In the genomic region with DNA sequence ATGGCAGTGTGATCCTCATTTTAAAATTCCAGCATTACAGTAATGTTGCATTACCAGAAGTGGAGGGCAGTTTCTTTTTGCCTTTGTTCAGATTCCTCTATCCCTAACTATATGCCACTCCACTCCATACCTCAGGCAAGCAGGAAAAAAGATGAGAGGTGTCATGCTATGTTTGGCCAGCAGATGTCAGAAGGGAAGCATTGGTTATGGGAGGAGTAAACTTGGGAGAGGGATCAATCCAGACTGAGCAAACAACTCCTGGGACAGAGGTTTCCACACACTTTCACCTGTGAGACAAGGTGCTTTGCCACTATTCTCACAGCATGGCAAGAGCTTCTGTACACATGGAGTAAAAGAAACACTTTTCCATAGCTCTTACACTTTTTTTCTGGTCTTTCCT, we compare ENCODE assay signal across 17 mouse cellular contexts. TPM values are rescaled to one million over a fixed set of nuclear protein-coding genes. Genes with fewer than 3 reads are reported as not detected.
A peak's percentile ranks its signal among the peaks of the same experiment; 100 is the strongest.
DNase-seq lines count a peak whose midpoint lies in the region; ATAC-seq and TF ChIP-seq lines count a peak whose summit lies in the region.
"Had no signal": no experiment of that assay in that cellular context is flagged by ENCODE, and none has a peak within 500 bp of the region (broad histone marks: within the 10 kb centered on the region; RNA-seq: fewer than 3 reads in every experiment).

No protein-coding gene starts in this region.

- H3K4me1 ChIP-seq in intestine, embryonic 14.5 days (replicated peaks; ENCODE audit: control insufficient read depth, insufficient read depth, low read length) = no peaks in the 10 kb centered on the region
- H3K4me1 ChIP-seq in intestine, embryonic 16.5 days (ENCODE audit: control insufficient read depth, insufficient read depth, low read length) = no peaks in the 10 kb centered on the region
- no peaks in the 10 kb centered on the region for H3K4me1 ChIP-seq in midbrain, postnatal 0 days (ENCODE audit: insufficient read depth, low read length)
- no peaks in the 10 kb centered on the region for H3K4me1 ChIP-seq in midbrain, embryonic 16.5 days (ENCODE audit: control insufficient read depth, insufficient read depth, low read length)
- H3K4me1 ChIP-seq: heart, embryonic 15.5 days; lung, embryonic 15.5 days; midbrain, embryonic 12.5 days; neural tube, embryonic 12.5 days had no signal

- intact Hi-C loops in left cerebral cortex, postnatal 36 days (cut with DNase I) = no loop called here

- H3K36me3 ChIP-seq in intestine, embryonic 14.5 days (ENCODE audit: control insufficient read depth, insufficient read depth, low read length) = no peaks in the 10 kb centered on the region
- H3K36me3 ChIP-seq in intestine, embryonic 16.5 days (ENCODE audit: control insufficient read depth, insufficient read depth, low read length) = no peaks in the 10 kb centered on the region
- H3K36me3 ChIP-seq in midbrain, postnatal 0 days (ENCODE audit: insufficient read depth, low read length) = no peaks in the 10 kb centered on the region
- H3K36me3 ChIP-seq in midbrain, embryonic 16.5 days (ENCODE audit: control insufficient read depth, insufficient read depth, low read length) = no peaks in the 10 kb centered on the region
- H3K36me3 ChIP-seq: heart, embryonic 15.5 days; lung, embryonic 15.5 days; midbrain, embryonic 12.5 days; neural tube, embryonic 12.5 days had no signal

- no peak overlapping the region for H3K9ac ChIP-seq in intestine, embryonic 14.5 days (ENCODE audit: low read length)
- H3K9ac ChIP-seq in intestine, embryonic 16.5 days (ENCODE audit: low read depth, low read length) = no peak overlapping the region
- no peak overlapping the region for H3K9ac ChIP-seq in midbrain, postnatal 0 days (replicated peaks; ENCODE audit: low read length, poor library complexity, severe bottlenecking)
- no peak overlapping the region for H3K9ac ChIP-seq in midbrain, embryonic 16.5 days (ENCODE audit: low read depth, low read length)
- H3K9ac ChIP-seq: heart, embryonic 15.5 days; lung, embryonic 15.5 days; midbrain, embryonic 12.5 days; neural tube, embryonic 12.5 days had no signal

- no peak overlapping the region for H3K4me2 ChIP-seq in intestine, embryonic 14.5 days (ENCODE audit: low read length)
- H3K4me2 ChIP-seq in intestine, embryonic 16.5 days (ENCODE audit: low read depth, low read length) = no peak overlapping the region
- no peak overlapping the region for H3K4me2 ChIP-seq in midbrain, postnatal 0 days (ENCODE audit: low read depth, low read length, poor library complexity, severe bottlenecking)
- H3K4me2 ChIP-seq in midbrain, embryonic 16.5 days (ENCODE audit: low read length) = no peak overlapping the region
- H3K4me2 ChIP-seq: heart, embryonic 15.5 days; lung, embryonic 15.5 days; midbrain, embryonic 12.5 days; neural tube, embryonic 12.5 days had no signal

- DNase-seq in intestine, embryonic 14.5 days (ENCODE audit: low spot score) = peak; percentile 50
- no peak for DNase-seq in midbrain, postnatal 0 days (ENCODE audit: low spot score)
- peak; percentile 63 for DNase-seq in ZHBTc4 (ENCODE audit: low read depth, low spot score)
- peak; percentile 0 for DNase-seq in embryo, embryonic 11 days
- DNase-seq in left cerebral cortex, postnatal 36 days (ENCODE audit: low spot score in 2 of 2) = no peak
- DNase-seq in heart, adult 9 months (ENCODE audit: low spot score in 2 of 2) = no peak
- DNase-seq: gastrocnemius, postnatal 25 days; left cerebral cortex, postnatal 4 days had no signal

- 0 out of 2 replicates have a peak, but pooled peaks have one; percentile 8 for TF ChIP-seq CTCF in midbrain, postnatal 0 days (IDR thresholded peaks at IDR 0.05)

- no peak overlapping the region for H3K27ac ChIP-seq in intestine, embryonic 14.5 days (ENCODE audit: low read depth)
- no peak overlapping the region for H3K27ac ChIP-seq in intestine, embryonic 16.5 days (ENCODE audit: low read length)
- H3K27ac ChIP-seq in midbrain, postnatal 0 days (ENCODE audit: low read depth, low read length) = no peak overlapping the region
- no peak overlapping the region for H3K27ac ChIP-seq in midbrain, embryonic 16.5 days (ENCODE audit: low read length)
- H3K27ac ChIP-seq: heart, embryonic 15.5 days; lung, embryonic 15.5 days; midbrain, embryonic 12.5 days; neural tube, embryonic 12.5 days had no signal

- no peaks in the 10 kb centered on the region for H3K9me3 ChIP-seq in intestine, embryonic 14.5 days (ENCODE audit: control insufficient read depth, low read length)
- H3K9me3 ChIP-seq in intestine, embryonic 16.5 days (ENCODE audit: control insufficient read depth, low read length) = no peaks in the 10 kb centered on the region
- H3K9me3 ChIP-seq in midbrain, postnatal 0 days (ENCODE audit: low read length) = 0 out of 2 replicates have a peak, but pooled peaks cover 4% of the 10 kb centered on the region
- peaks cover 8% of the 10 kb centered on the region; the same call in 1 of the 2 replicates for H3K9me3 ChIP-seq in midbrain, embryonic 16.5 days (replicated peaks; ENCODE audit: control insufficient read depth, low read length, poor library complexity, severe bottlenecking)
- H3K9me3 ChIP-seq: heart, embryonic 15.5 days; lung, embryonic 15.5 days; neural tube, embryonic 12.5 days had no signal

- no peak overlapping the region for H3K4me3 ChIP-seq in intestine, embryonic 14.5 days (ENCODE audit: low read depth, low read length)
- no peak overlapping the region for H3K4me3 ChIP-seq in intestine, embryonic 16.5 days (ENCODE audit: low read length)
- H3K4me3 ChIP-seq in midbrain, postnatal 0 days (ENCODE audit: low read depth, low read length) = no peak overlapping the region
- H3K4me3 ChIP-seq in midbrain, embryonic 16.5 days (ENCODE audit: low read depth, low read length) = no peak overlapping the region
- H3K4me3 ChIP-seq: heart, embryonic 15.5 days; lung, embryonic 15.5 days; midbrain, embryonic 12.5 days; neural tube, embryonic 12.5 days had no signal

- ATAC-seq in intestine, embryonic 14.5 days (replicated peaks; ENCODE audit: low FRiP score, low TSS enrichment, low read depth) = no peak
- ATAC-seq in intestine, embryonic 16.5 days = no peak
- ATAC-seq in midbrain, postnatal 0 days (ENCODE audit: low FRiP score) = no peak
- ATAC-seq in midbrain, embryonic 16.5 days = no peak
- ATAC-seq: CD4-positive, CD25-positive, alpha-beta regulatory T cell, adult 4 months had no signal

- no peaks in the 10 kb centered on the region for H3K27me3 ChIP-seq in intestine, embryonic 14.5 days (replicated peaks; ENCODE audit: control insufficient read depth, insufficient read depth, low read length)
- H3K27me3 ChIP-seq in intestine, embryonic 16.5 days (replicated peaks; ENCODE audit: control insufficient read depth, insufficient read depth, low read length) = no peaks in the 10 kb centered on the region
- H3K27me3 ChIP-seq in midbrain, postnatal 0 days (ENCODE audit: insufficient read depth, low read length) = no peaks in the 10 kb centered on the region
- no peaks in the 10 kb centered on the region for H3K27me3 ChIP-seq in midbrain, embryonic 16.5 days (ENCODE audit: control insufficient read depth, insufficient read depth, low read depth, low read length)
- H3K27me3 ChIP-seq: heart, embryonic 15.5 days; lung, embryonic 15.5 days; midbrain, embryonic 12.5 days; neural tube, embryonic 12.5 days had no signal

RNA-seq across cellular contexts. Expression of gene Vmn2r10, which starts 26.3 kb away (rescaled TPM):
- polyA plus RNA-seq in intestine, embryonic 14.5 days (2014; fragmentation: Nextera tagmentation; extraction: Ambion mirVana) = not detected in 2 replicates
- not detected in 2 replicates for polyA plus RNA-seq in intestine, embryonic 16.5 days (2015; fragmentation: Nextera tagmentation; extraction: Ambion mirVana)
- total RNA-seq in midbrain, postnatal 0 days (2014; rRNA removed) = not detected in 2 replicates
- not detected in 2 replicates for polyA plus RNA-seq in midbrain, postnatal 0 days (2015; fragmentation: Nextera tagmentation; extraction: Ambion mirVana)
- not detected in 2 replicates for polyA plus RNA-seq in midbrain, embryonic 16.5 days (2015; fragmentation: Nextera tagmentation; extraction: Ambion mirVana)
- not detected for total RNA-seq in left cerebral cortex, postnatal 36 days (2021)
- total RNA-seq: gastrocnemius, postnatal 25 days; layer of hippocampus, adult 18-20 months; left cerebral cortex, postnatal 4 days had no signal
- polyA plus RNA-seq: CD4-positive, CD25-positive, alpha-beta regulatory T cell, adult 4 months; heart, embryonic 15.5 days; lung, embryonic 15.5 days; midbrain, embryonic 12.5 days; neural tube, embryonic 12.5 days; urinary bladder, adult 2 months had no signal

RNA-seq across cellular contexts. Expression of gene Vmn2r11, which starts 26.8 kb away (rescaled TPM):
- not detected in 2 replicates for polyA plus RNA-seq in intestine, embryonic 14.5 days (2014; fragmentation: Nextera tagmentation; extraction: Ambion mirVana)
- polyA plus RNA-seq in intestine, embryonic 16.5 days (2015; fragmentation: Nextera tagmentation; extraction: Ambion mirVana) = not detected in 2 replicates
- total RNA-seq in midbrain, postnatal 0 days (2014; rRNA removed) = not detected in 2 replicates
- polyA plus RNA-seq in midbrain, postnatal 0 days (2015; fragmentation: Nextera tagmentation; extraction: Ambion mirVana) = not detected in 2 replicates
- not detected in 2 replicates for polyA plus RNA-seq in midbrain, embryonic 16.5 days (2015; fragmentation: Nextera tagmentation; extraction: Ambion mirVana)
- total RNA-seq in left cerebral cortex, postnatal 36 days (2021) = not detected
- total RNA-seq: gastrocnemius, postnatal 25 days; layer of hippocampus, adult 18-20 months; left cerebral cortex, postnatal 4 days had no signal
- polyA plus RNA-seq: heart, embryonic 15.5 days; lung, embryonic 15.5 days; midbrain, embryonic 12.5 days; neural tube, embryonic 12.5 days; urinary bladder, adult 2 months had no signal

Comparison
In these comparisons a context has a peak if more than half of its experiments do, and no peak if none do; other contexts are left out.
1. DNase-seq: peak in intestine, embryonic 14.5 days (single experiment), ZHBTc4 (single experiment) and embryo, embryonic 11 days (single experiment); none in midbrain, postnatal 0 days (single experiment), left cerebral cortex, postnatal 36 days (0 of 2) and heart, adult 9 months (0 of 2).